Mouse (Mus musculus) monocyte, adult 59 days (primary cell): ENCODE results near the gene AC131692.1. TPM values are rescaled to one million over a fixed set of nuclear protein-coding genes. Genes with fewer than 3 reads are reported as not detected.

Experiments used
- total RNA-seq, 2 experiments: library from RNA; stranded (reverse); gene quantifications; one replicate each; pipeline ENCODE4 v1.2.4; 2023

The AC131692.1 gene
- total RNA-seq, 2 experiments from 2014 or later: 1.2 TPM; not detected in 1

Other genes starting within 250 kb of the AC131692.1 start
- gene Frmd8, start 219.1 kb upstream of the AC131692.1 start, total RNA-seq: 10 to 100 TPM; 80.4 to 88.1 TPM
- gene Slc25a45, start 216.6 kb upstream of the AC131692.1 start, total RNA-seq: 10 to 100 TPM; 77.6 to 84.5 TPM
- gene Tigd3, start 200.3 kb upstream of the AC131692.1 start, total RNA-seq: 1 to 10 TPM; 1.1 to 1.6 TPM
- gene Dpf2, start 181.4 kb upstream of the AC131692.1 start, total RNA-seq: 100 to 1,000 TPM; 131 to 160 TPM
- 10 to 100 TPM; 40.3 to 51.9 TPM for gene Cdc42ep2, start 169.6 kb upstream of the AC131692.1 start, total RNA-seq
- gene Pola2, start 130.2 kb upstream of the AC131692.1 start, total RNA-seq: 10 to 100 TPM; 29.1 to 38.4 TPM
- gene Slc22a20, start 108.3 kb upstream of the AC131692.1 start, total RNA-seq: not detected
- 10 to 100 TPM; 64.1 to 69.8 TPM for gene Capn1, start 78.5 kb upstream of the AC131692.1 start, total RNA-seq
- gene Syvn1, start 47.8 kb upstream of the AC131692.1 start, total RNA-seq: 10 to 100 TPM; 56.0 to 57.8 TPM
- gene Mrpl49, start 36.6 kb upstream of the AC131692.1 start, total RNA-seq: 10 to 100 TPM; 15.0 to 15.8 TPM
- 1,000 to 10,000 TPM; 2,789 to 3,006 TPM for gene Fau, start 36.6 kb upstream of the AC131692.1 start, total RNA-seq
- gene Znhit2, start 33.2 kb upstream of the AC131692.1 start, total RNA-seq: 10 to 100 TPM; 13.9 to 14.4 TPM
- gene Tm7sf2, start 26.0 kb upstream of the AC131692.1 start, total RNA-seq: 10 to 100 TPM; 16.3 to 21.0 TPM
- gene Vps51, start 17.2 kb upstream of the AC131692.1 start, total RNA-seq: 100 to 1,000 TPM; 118 to 121 TPM
- not detected for gene Tmem262, start 14.4 kb upstream of the AC131692.1 start, total RNA-seq
- gene Gm28374, start 12.2 kb upstream of the AC131692.1 start, total RNA-seq: 1 to 10 TPM in 1 of 2 experiments, not detected in 1; 1.5 TPM
- 10 to 100 TPM; 43.3 to 45.6 TPM for gene Zfpl1, start 9.5 kb upstream of the AC131692.1 start, total RNA-seq
- 1 to 10 TPM in 1 of 2 experiments, under 1 TPM in 1; 0.85 to 1.2 TPM for gene Cdca5, start 9.4 kb upstream of the AC131692.1 start, total RNA-seq
- not detected for gene Naaladl1, start 11.4 kb downstream of the AC131692.1 start, total RNA-seq
- gene Sac3d1, start 24.2 kb downstream of the AC131692.1 start, total RNA-seq: 10 to 100 TPM; 10.7 to 11.4 TPM
- gene Snx15, start 33.9 kb downstream of the AC131692.1 start, total RNA-seq: 10 to 100 TPM; 18.9 to 20.3 TPM
- 1 to 10 TPM; 4.1 to 9.4 TPM for gene Batf2, start 46.6 kb downstream of the AC131692.1 start, total RNA-seq
- 10 to 100 TPM; 16.4 to 17.6 TPM for gene Arl2, start 47.1 kb downstream of the AC131692.1 start, total RNA-seq
- under 1 TPM in 1 of 2 experiments, not detected in 1; 0.67 TPM for gene Majin, start 90.0 kb downstream of the AC131692.1 start, total RNA-seq
- not detected for gene Gpha2, start 132.0 kb downstream of the AC131692.1 start, total RNA-seq
- gene Ppp2r5b, start 141.5 kb downstream of the AC131692.1 start, total RNA-seq: 10 to 100 TPM; 17.2 to 18.4 TPM
- gene Atg2a, start 147.2 kb downstream of the AC131692.1 start, total RNA-seq: 100 to 1,000 TPM; 176 to 243 TPM
- 100 to 1,000 TPM; 239 to 255 TPM for gene Ehd1, start 182.3 kb downstream of the AC131692.1 start, total RNA-seq
- gene Cdc42bpg, start 212.0 kb downstream of the AC131692.1 start, total RNA-seq: 1 to 10 TPM; 7.1 to 8.1 TPM
- gene Men1, start 240.6 kb downstream of the AC131692.1 start, total RNA-seq: 10 to 100 TPM; 22.7 to 23.6 TPM
- gene Map4k2, start 246.7 kb downstream of the AC131692.1 start, total RNA-seq: 100 to 1,000 TPM; 160 to 177 TPM